Mouse (Mus musculus) gastrocnemius, postnatal 36 days (tissue): ENCODE results near the gene Socs7. TPM values are rescaled to one million over a fixed set of nuclear protein-coding genes. Genes with fewer than 3 reads are reported as not detected.
A peak's percentile ranks its signal among the peaks of the same experiment; 100 is the strongest.
"Not testable (repeated sequence)": the region's sequence is repeated elsewhere in the genome, so short reads cannot be mapped to it uniquely, and the experiment has no call there.

Experiments
- DNase-seq, 2 experiments: peaks; one replicate each; pipeline ENCODE4 v3.0.0; 2022
- intact Hi-C: fragments of 180-260 bp; cut with DNase I; formaldehyde crosslinking; loops from one replicate; pipeline ENCODE4 v1.15.1; 2025
- total RNA-seq, 2 experiments: library from RNA; stranded (reverse); gene quantifications; 2 replicates each; pipeline ENCODE4 v1.2.3; 2021

Gene Socs7
- total RNA-seq, 2 experiments from 2014 or later = 42.0 to 43.4 TPM

DNA sequence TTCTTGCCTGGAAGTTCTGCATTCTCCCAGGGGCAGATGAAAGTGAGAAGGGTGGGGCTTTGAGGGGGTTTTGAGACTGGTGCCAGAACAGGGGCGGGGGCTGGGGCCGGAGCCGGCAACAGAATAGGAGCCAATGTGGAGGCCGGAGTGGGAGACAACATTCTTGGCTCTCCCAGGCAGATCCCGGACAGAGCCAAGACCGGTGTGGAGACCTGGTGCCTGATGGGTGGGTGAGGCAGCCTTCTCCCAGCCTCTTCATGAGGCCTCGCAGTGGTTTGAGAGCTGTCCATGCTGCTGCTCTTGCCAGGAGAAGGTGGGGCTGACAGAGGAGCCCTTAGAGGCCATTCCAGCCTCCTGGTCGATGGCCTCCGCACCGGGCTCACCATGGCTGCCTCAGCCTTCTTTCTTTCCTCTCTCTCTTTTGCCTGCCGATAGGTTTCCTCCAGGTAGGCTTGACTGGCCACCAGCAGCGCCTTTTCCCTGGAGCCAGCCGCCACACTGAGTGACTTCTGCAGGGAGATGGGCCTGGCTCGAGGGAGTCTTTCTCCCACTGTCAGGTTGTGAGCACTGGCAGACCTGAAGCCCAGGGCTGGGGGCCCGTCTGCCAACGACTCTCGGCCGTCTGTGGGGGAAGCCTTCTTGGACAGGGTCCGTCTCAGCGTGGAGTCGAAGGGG is 23.9 kb upstream of the Socs7 start:
- intact Hi-C loops = no loop called here
- DNase-seq = no peak

DNA sequence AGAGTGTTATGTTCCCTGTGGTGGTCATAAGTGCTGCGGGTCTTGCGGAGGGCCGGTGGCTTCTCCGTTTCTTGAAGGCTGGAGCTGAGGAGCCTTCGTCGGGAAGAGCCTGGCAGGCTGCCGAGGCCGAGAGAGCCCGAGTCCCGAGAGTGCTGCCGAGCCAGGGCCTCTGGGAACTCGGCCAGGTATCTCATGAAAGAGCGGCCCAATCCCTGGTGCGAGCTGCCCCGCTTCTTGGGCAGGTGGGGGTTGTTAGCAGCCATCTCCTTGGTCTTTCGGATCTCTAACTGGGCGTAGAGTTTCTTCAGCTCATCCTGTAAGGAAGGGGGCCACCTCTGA is 23.4 kb upstream of the Socs7 start:
- DNase-seq = peak; percentile 63 to 68
- intact Hi-C loops = no loop called here

DNA sequence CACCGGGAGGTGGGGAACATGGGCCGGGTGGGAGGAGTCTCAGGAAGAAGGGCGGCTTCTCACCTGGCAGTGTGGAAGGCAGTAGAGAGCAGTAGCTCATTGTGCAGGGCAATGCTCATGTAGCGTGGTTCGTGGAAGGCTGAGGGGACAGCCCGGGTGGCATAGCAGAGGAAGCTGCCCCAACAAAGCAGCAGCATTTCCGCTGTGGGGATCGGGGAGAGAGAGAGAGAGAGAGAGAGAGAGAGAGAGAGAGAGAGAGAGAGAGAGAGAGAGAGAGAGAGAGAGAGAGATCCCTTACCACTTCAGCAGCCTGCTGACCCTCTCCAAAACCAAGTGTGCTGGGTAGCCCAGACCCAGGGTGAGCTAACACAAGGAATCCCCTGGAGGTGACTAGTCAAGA is 19.2 kb upstream of the Socs7 start:
- intact Hi-C loops = no loop called here
- DNase-seq = no peak

DNA sequence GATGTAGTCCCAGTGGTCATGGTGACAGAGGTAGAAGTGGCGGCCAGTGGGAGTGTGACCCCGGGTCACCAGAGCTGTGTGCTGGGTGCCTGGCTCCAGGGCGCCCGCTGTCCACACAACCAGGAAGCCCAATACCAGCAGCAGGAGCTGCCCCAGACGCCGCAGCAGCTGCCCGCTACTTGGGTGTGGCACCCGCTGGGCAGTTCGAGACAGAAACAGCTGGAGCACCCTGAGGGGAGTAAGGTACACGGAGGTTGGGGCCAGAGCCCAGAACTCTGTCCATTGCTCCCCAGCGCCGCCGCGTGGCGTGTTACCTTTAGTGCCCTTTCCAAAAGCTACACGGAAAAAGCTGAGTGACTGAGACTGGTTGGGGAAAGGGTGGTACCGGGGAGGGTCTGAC is 18.7 kb upstream of the Socs7 start:
- intact Hi-C loops = no loop called here
- peak in 1 of 2 experiments; percentile 44 for DNase-seq

DNA sequence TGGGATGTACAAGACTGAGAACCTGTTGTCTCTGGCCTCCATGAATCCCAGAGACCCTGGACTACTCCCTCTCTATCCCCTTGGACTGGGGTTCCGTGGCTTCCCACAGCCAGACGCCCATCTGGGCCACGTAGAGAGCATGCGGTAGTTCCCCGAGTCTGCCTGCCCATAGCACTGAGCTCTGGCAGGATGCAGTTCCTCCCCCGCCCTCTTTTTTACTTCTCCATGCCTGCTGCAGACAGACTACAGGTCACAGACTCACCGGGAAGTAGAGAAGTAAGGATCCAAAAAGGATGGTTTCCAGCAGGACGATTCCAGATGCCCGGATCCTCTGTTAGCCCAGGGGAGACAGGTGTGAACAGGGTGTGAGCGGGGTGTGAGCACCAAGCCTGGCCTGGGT is 16.9 kb upstream of the Socs7 start:
- no peak for DNase-seq
- intact Hi-C loops = loop anchor here (5.0 kb wide), 1 partner anchor 122 kb away; no protein-coding TSS in a partner anchor

DNA sequence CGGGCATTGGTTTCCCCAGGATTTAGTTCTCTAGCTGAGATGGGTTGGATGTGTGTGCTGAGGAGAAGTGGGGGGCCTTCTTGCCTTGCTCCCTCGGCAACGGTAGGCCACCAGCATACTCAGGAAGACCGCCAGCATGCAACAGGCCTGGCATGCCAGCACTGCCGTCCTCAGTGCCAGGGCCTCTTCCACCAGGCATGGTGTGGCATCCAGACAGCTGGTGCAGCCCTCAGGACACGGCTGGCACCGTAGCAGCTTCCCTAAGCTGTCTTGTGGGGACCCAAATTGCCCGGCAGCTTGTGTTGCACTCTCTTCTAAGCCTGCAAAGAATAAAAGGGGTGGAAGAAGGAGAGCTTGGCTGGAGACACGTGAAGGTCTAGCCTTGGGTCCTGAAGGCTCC is 16.0 kb upstream of the Socs7 start:
- DNase-seq = no peak
- intact Hi-C loops = loop anchor here (5.0 kb wide), 1 partner anchor 121 kb away; no protein-coding TSS in a partner anchor

DNA sequence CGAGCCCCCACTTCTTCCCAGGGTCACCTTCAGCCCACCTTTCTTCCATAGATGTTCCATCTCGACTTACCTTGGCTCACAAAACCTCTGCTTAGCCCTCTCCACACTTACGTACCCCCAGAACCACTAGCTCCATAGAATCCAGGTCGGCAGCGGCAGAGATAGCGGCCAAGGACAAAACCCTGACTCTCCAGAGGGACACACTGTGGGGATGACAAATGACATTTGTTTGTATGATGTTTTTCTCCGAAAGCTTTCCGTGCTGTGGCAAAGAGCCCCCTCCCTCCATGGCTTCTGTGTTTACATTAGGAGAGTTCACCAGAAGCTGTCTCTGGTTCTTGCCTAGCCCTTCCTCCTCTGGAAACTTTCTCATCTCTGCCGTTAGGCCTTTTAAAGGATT is 15.1 kb upstream of the Socs7 start:
- intact Hi-C loops = loop anchor here (5.0 kb wide), 1 partner anchor 120 kb away; no protein-coding TSS in a partner anchor
- DNase-seq = no peak

DNA sequence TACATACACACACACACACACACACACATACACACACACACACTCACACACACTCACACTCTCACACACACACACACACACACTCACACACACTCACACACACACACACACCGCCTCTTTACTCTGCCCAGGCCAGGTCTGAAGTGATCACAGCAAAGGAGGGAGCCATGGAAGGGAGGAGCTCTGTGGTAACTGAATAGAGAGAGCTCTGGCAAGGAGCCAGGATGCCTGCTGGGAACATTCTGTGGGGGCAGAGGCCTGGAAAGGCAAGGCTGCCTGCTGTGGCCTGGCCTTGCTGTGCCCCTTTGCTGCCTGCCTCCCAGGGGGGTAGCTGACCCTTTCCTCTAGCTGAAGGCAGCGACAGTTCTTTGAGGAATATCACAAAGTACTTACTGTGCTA is 12.3 kb upstream of the Socs7 start:
- no peak for DNase-seq
- intact Hi-C loops = no loop called here

DNA sequence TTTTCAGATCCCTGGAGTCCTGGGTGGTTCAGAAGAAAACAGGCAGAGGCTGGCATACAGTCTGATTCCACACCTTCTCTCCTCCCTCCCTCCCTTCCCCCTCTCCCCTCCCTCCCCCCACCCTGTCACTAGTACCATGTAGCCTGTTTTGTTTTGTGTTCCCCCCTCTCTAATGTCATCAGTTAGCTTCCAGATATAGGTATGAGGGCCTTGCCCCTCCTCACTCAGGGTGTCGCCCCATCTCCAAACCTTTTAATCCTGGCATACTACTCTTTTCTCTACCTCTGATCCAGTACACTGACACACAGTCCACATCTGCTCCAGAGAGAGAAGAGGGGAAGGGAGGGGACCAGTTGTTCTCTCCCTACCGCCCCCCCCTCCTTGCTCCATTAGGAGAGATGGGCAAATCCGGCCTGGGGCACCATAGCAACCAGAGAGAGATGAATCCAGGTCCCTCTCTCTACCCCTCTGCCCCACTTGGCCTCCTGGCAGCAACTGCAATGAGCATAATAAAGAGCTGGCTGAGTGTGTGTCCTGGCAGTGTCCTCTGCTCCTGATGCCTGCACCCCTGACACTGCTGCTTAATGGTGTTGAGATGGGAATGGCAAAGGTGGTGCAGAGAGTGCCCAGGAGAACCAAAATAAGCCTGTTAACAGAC is 10.2 kb upstream of the Socs7 start, which contains the start of gene Gpr179:
Gpr179 (minus strand) TSS at position 51 of the 658 bp plus-strand sequence.
- intact Hi-C loops = no loop called here
- DNase-seq = no peak

DNA sequence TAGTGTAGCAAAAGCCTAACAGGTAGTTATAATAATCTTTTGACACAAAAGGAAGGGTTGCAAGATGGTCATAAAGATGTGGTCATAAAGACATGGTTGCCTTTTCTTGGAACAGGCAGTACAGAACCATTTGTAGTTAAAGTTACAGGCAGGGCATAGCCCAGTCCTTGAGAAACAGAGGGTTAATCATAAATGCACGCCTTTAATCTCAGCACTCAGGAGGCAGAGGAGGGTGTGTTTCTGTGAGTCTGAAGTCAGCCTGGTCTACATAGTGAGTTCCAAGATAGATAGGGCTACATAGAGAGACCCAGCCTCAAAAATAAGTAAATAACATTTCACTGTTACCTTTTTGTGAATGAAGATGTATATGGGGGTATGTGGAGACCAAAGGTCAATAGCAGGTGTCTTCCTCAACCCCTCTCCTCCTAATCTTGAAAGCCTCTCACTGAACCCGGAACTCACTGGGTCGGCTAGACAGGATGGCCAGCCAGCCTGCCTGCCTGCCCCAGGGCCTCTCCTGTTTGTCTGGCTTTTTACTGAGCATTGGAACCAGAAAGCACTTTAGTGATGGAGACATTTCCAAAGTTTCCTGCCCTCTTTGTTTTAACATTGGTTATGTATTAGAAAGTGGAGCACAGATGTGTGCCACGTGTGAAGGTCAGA is 9.3 kb upstream of the Socs7 start:
- intact Hi-C loops = no loop called here
- DNase-seq = no peak

DNA sequence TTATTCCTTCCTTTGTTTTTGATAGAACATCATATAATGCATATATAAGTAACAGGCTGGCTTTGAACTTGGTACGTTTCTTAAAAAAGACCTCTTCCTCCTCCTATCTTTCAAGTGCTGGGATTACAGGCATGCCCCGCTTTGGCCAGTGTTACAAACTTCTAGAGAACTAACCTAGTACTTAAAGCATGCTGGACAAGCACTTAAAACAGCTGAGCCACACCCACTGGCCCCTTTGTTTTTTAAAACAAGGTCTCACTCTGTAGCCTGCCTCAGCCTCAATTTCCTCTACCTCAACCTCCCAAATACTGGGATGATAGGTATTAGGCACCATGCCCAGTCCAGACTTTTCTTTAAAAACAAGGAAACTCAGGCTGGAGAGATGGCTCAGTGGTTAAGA is 7.7 kb upstream of the Socs7 start:
- intact Hi-C loops = no loop called here
- no peak for DNase-seq

DNA sequence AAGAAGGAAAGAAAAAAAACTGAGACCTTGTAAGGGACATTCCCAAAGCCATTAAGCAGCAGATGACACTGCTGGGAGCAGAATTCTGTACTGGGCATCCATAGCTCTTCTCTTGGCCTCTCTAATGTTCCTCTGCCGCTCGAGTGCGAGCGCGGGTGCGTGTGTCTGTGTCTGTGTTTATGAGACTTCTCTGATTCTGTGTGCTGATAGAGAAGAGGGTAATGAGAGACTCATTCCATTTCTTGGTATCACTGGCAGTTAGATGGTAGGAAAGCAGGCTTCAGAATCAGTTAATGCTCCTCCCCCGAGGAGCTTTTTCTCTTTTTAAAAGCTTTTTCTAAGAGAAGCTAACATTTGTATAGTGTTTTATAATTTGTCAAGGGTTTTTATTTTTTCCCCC is 7.1 kb upstream of the Socs7 start:
- no peak for DNase-seq
- intact Hi-C loops = no loop called here

DNA sequence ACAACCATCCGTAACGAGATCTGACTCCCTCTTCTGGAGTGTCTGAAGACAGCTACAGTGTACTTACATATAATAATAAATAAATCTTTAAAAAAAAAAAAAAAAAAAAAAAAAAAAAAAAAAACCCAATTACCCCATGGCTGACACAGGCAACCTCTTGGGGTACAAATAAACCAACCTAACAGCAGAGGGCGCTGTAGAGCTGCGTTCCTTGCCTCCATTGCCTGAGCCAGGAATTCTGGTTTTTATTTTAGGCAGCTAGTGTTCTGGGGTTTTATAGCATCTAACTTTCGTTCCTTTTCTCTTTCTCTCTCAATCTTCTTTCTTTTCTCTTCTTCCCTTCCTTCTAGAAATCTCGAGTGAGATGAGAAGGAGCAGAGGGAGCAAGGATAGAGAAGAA is 4.7 kb upstream of the Socs7 start:
- peak; percentile 51 to 68 for DNase-seq
- intact Hi-C loops = not testable (repeated sequence)

DNA sequence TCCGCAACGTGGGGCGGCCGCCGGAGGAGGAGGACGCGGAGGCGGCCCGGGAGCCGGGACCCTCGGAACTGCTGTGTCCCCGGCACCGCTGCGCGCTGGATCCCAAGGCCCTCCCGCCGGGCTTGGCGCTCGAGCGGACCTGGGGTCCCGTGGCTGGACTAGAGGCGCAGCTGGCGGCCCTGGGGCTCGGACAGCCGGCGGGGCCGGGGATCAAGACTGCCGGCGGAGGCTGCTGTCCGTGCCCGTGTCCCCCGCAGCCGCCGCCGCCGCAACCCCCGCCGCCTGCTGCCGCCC is 245 bp downstream of the Socs7 start:
- intact Hi-C loops = no loop called here
- DNase-seq = peak in 1 of 2 experiments; percentile 47

DNA sequence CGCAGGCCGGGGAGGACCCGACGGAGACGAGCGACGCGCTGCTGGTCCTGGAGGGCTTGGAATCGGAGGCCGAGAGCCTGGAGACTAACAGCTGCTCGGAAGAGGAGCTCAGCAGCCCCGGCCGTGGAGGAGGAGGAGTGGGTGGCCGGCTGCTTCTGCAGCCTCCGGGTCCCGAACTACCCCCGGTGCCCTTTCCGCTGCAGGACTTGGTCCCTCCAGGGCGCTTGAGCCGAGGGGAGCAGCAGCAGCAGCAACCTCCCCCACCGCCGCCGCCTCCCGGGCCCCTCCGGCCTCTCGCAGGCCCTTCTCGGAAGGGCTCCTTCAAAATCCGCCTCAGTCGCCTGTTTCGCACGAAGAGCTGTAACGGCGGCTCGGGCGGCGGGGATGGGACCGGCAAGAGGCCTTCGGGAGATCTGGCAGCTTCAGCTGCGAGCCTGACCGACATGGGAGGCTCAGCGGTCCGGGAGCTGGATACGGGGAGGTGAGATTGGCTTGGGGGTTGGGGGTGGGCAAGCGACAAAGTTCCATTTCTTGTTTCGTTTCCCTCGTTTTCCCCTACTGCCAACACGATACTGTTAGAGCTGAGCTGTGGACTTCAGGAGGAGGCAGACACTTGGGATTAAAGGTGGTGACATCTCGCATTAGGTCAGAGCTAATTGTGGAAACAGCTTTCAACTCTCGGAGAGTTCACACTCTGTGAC is 742 bp downstream of the Socs7 start:
- DNase-seq = peak in 1 of 2 experiments; percentile 33
- intact Hi-C loops = no loop called here

DNA sequence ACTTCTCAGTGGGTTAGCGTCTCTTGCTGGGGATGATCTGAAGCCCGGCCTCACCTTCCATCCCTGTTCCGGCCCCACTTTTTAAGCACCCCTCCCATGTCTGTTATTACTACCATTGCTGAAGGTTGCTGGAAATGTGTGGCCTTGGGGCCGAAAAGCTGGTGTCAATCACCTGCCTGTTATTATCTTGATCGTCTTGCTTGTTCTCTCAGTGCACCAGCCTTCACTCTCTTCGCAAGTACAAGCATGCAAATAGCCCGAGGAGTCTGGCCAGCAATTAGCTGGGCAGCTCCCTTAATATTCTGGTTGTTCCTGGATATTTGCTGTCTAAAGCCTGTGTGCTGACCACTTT is 1.3 kb downstream of the Socs7 start:
- DNase-seq = no peak
- intact Hi-C loops = no loop called here

DNA sequence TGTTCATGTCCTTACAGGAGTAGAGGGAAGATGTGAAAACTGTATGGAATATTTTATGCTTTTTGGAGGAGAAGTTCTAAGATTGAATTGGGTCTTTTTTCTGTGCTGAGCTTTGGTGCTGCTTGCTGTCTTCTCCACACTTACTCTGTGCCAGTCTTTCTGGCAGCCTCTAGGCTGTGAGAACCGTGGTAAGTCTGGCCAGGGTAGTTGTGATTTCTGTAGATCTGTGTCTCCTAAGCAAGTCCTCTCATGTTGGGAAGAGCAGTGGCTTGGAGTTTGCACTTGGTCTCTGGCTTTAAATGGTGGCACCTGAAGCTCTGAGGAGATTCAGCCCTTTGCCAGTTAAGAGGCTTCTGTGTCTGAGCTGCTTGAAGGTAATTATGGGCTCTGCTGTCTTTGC is 3.2 kb downstream of the Socs7 start:
- intact Hi-C loops = no loop called here
- DNase-seq = no peak

DNA sequence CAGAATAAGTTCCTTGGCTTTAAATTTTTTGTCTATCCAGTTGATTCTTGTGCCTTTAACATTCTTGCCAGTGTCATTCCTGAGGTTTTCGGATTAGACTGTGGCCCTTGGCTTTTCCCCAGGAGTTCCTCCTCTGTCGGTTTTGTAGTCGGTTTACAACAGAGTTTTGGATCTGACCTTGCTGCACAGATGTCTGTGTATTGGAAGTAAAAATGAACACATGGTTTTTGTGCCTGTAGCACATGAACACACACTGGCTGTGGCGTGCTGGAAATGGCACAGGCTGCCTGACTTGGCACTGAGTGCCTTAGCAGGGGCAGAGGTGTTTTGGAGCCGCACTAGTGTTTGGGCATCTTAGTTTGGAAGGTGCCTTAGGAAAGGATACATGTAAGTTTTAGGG is 6.2 kb downstream of the Socs7 start:
- DNase-seq = no peak
- intact Hi-C loops = no loop called here

DNA sequence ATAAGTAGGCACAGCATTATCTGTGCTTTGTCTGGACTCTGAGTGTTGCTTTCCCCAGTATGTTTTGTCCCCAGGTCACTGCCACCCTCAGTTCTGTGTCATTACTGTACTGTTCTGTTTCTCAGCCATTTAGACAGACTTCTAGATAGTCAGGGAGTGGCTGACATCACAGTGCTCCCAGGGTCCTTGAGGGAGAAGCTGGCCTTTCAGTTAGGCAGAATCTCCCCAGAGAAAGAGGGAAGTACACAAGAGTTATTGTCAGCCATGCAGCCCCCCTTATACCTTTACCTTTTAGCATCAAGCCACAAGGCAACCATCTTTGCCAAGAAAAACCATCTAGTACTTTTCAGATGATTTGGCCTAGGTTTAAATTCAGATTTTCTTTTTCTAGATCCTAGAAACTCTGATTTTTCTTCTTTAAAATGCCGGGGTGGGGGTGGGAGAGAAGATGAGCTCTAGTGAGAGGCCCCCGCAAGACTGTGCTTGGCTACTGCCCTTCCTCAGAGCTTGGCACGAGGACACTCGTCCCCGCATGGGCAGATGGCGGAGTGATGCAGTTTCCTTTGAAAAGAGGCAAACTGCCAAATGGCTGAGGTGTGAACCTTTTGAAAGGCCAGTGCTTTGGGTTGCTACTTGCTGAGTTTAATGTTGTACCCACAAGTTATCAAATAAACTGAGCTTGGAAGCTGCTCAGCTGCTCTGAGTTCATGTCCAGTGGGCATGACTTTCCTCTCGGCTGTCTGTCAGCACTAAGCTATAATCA is 8.2 kb downstream of the Socs7 start:
- no peak for DNase-seq
- intact Hi-C loops = no loop called here

DNA sequence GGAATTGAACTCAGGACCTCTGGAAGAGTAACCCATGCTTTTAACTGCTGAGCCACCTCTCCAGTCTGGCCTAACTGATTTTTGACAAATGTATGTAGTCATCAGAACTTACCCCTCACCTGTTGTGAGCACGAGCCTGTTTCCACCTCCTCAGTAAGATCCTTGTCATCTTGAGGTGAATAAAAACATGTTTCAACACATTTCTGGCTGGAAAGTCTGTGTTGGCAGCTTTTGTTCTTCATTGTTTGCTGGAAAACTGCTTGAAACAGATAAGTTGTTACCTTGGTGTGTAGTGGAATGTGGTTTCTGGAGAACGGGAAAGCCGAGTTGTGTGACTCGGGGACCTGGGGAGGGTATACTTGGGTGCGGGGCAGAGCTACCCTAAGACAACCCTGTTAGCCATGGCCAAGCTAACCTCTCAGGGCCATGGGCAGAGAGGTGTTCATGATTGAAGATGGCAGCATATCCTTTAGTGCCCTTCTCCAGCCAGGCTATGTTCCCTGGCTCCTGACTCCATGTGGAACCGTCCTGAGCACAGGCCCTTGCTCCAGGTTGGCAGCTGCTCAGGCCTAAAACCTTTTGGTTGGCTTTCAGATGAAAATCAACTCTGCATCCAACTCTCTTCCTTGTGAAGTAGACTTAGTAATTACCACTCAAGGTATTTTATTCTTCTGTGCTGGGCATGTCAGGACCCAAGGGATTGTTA is 10.0 kb downstream of the Socs7 start:
- intact Hi-C loops = no loop called here
- DNase-seq = no peak
